Mouse (Mus musculus) ES-Bruce4 (cell line): Measurements from ENCODE around the gene Rarres2. TPM values are rescaled to one million over a fixed set of nuclear protein-coding genes. Genes with fewer than 3 reads are reported as not detected.

Experiments used
- H3K27ac ChIP-seq: 2 replicates; pipeline ENCODE4 v1.5.1; 2012; ENCODE audit warnings: low read length, inconsistent platforms; ENCODE audit not compliant: insufficient read depth
- H3K27me3 ChIP-seq: 2 replicates; pipeline ENCODE4 v1.6.1; 2012; ENCODE audit warnings: mild to moderate bottlenecking, low read length, inconsistent platforms; ENCODE audit not compliant: control insufficient read depth, poor library complexity, insufficient read depth, severe bottlenecking
- H3K36me3 ChIP-seq: 2 replicates; pipeline ENCODE4 v1.6.1; 2012; ENCODE audit warnings: inconsistent platforms, mild to moderate bottlenecking, low read length, moderate library complexity; ENCODE audit not compliant: control insufficient read depth, poor library complexity, insufficient read depth, severe bottlenecking
- H3K4me1 ChIP-seq: one replicate; pipeline ENCODE4 v1.8.1; 2011; ENCODE audit warnings: low read length; ENCODE audit not compliant: control insufficient read depth, insufficient read depth
- H3K4me3 ChIP-seq: 2 replicates; pipeline ENCODE4 v1.5.1; 2011; ENCODE audit warnings: low read depth, mild to moderate bottlenecking, low read length
- H3K9ac ChIP-seq: 2 replicates; pipeline ENCODE4 v1.6.1; 2012; ENCODE audit warnings: low read depth, mild to moderate bottlenecking, inconsistent platforms; ENCODE audit not compliant: poor library complexity, severe bottlenecking
- H3K9me3 ChIP-seq: replicated peaks from 2 replicates; pipeline ENCODE4 v1.6.1; 2012; ENCODE audit warnings: mild to moderate bottlenecking, low read length, inconsistent platforms; ENCODE audit not compliant: control insufficient read depth, poor library complexity, insufficient read depth, severe bottlenecking
- CTCF ChIP-seq: IDR thresholded peaks from one replicate; pipeline ENCODE4 v1.8.1; 2011; ENCODE audit warnings: low read depth, low read length
- EP300 ChIP-seq: IDR thresholded peaks from 2 replicates; pipeline ENCODE4 v1.6.1; 2011; ENCODE audit warnings: low read depth, low read length; ENCODE audit not compliant: insufficient read depth
- POLR2A ChIP-seq: IDR thresholded peaks from one replicate; pipeline ENCODE4 v1.8.1; 2011; ENCODE audit warnings: low read length; ENCODE audit not compliant: insufficient read depth
- polyA plus RNA-seq: library from polyadenylated mRNA; stranded (reverse); fragments of >200 nt; gene quantifications from 2 replicates; pipeline ENCODE4 v1.2.4, GENCODE M21; 2011; ENCODE audit warnings: low read depth; ENCODE audit not compliant: missing spikeins, insufficient read depth, insufficient read length

The Rarres2 gene
- polyA plus RNA-seq, 1 experiment: 0.90 TPM

- Histone ChIP-seq H3K4me1 (peaks cover 5% of the 10 kb centered on the region), H3K9ac (no peak overlapping the region), H3K27ac (no peak overlapping the region), H3K4me3 (no peak overlapping the region), H3K36me3 (no peaks in the 10 kb centered on the region), H3K9me3 (no peaks in the 10 kb centered on the region), H3K27me3 (no peaks in the 10 kb centered on the region)
- TF ChIP-seq EP300: no peak
- TF ChIP-seq CTCF: no peak
- TF ChIP-seq POLR2A: no peak
Observed at GRCm38 (mm10) chr6:48541560-48542450, 30.8 kb downstream of the Rarres2 start.

DNA sequence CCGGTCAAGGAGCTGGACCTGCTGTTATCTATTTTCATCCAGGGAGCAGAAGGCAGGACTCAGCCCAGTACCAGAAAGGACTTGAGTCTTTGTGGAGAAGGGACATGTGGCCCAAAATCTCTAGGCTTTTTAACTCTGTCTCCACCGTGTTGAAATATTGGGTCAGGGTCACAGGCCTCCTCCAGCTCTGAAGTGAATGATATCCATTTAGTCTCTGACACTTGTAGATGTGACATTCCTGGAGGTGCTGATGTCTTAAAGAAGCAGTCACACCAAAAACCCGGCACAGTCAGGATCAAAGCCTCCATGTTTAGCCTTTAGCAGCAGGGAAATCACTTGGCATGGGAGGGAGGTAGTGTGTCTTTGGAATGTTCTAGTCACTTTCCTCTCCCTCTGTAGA lies 31.9 kb downstream of the Rarres2 start:
- H3K4me3 ChIP-seq: no peak overlapping the region
- no peaks in the 10 kb centered on the region for H3K36me3 ChIP-seq
- H3K9me3 ChIP-seq: no peaks in the 10 kb centered on the region
- H3K27me3 ChIP-seq: no peaks in the 10 kb centered on the region
- H3K27ac ChIP-seq: no peak overlapping the region
- H3K4me1 ChIP-seq: peaks cover 2% of the 10 kb centered on the region
- no peak overlapping the region for H3K9ac ChIP-seq
- TF ChIP-seq POLR2A (no peak), EP300 (no peak), CTCF (no peak)

GRCm38 (mm10) chr6:48539860-48540259 lies 32.7 kb downstream of the Rarres2 start:
- Histone ChIP-seq H3K4me3 (no peak overlapping the region), H3K27ac (no peak overlapping the region), H3K27me3 (no peaks in the 10 kb centered on the region), H3K9me3 (no peaks in the 10 kb centered on the region), H3K36me3 (no peaks in the 10 kb centered on the region), H3K4me1 (peaks cover 2% of the 10 kb centered on the region), H3K9ac (no peak overlapping the region)
- TF ChIP-seq POLR2A: no peak
- TF ChIP-seq CTCF: no peak
- TF ChIP-seq EP300: no peak

- H3K4me1 ChIP-seq: peaks cover 2% of the 10 kb centered on the region
- TF ChIP-seq CTCF (peak; percentile 35), POLR2A (no peak), EP300 (no peak)
Observed at GRCm38 (mm10) chr6:48538841-48539737, 33.5 kb downstream of the Rarres2 start.

GRCm38 (mm10) chr6:48537105-48537954 lies 35.3 kb downstream of the Rarres2 start, which contains the start of gene Atp6v0e2:
Atp6v0e2 (plus strand) TSS chr6:48537615.
- H3K4me1 ChIP-seq: peaks cover 2% of the 10 kb centered on the region
- peak within 1 kb of the TSS; percentile 71 for H3K4me3 ChIP-seq
- H3K9me3 ChIP-seq: no peaks in the 10 kb centered on the region
- TF ChIP-seq POLR2A (no peak), EP300 (no peak), CTCF (no peak)
- no peaks in the 10 kb centered on the region for H3K36me3 ChIP-seq
- no peaks in the 10 kb centered on the region for H3K27me3 ChIP-seq
- H3K9ac ChIP-seq: peak within 1 kb of the TSS; percentile 41
- no peak within 1 kb of the TSS for H3K27ac ChIP-seq

More at GRCm38 (mm10) chr6:48538841-48539737, 33.5 kb downstream of the Rarres2 start:
- Histone ChIP-seq H3K27me3 (no peaks in the 10 kb centered on the region), H3K4me3 (no peak overlapping the region), H3K9ac (no peak overlapping the region), H3K36me3 (no peaks in the 10 kb centered on the region), H3K9me3 (no peaks in the 10 kb centered on the region), H3K27ac (no peak overlapping the region)
